Mouse (Mus musculus): ENCODE data around the gene Grhpr. TPM values are rescaled to one million over a fixed set of nuclear protein-coding genes. Genes with fewer than 3 reads are reported as not detected.

Grhpr gene
- polyA plus RNA-seq, 1 experiment, result 99.0 TPM

- H3K27me3 ChIP-seq (replicated peaks), result no peaks in the 10 kb centered on the region
- H3K4me3 ChIP-seq (replicated peaks), result peak overlapping the region; percentile 93
- peaks cover 38% of the 10 kb centered on the region for H3K4me1 ChIP-seq
- TF ChIP-seq FLI1 (IDR thresholded peaks at IDR 0.05; ENCODE audit: low read length) (no peak), GATA1 (IDR thresholded peaks at IDR 0.05; ENCODE audit: borderline replicate concordance, low read length) (no peak)
- peaks cover 7% of the 10 kb centered on the region for H3K36me3 ChIP-seq (replicated peaks; ENCODE audit: low read length)
- no peaks in the 10 kb centered on the region for H3K9me3 ChIP-seq
Observed at GRCm38 (mm10) chr4:45011581-45012104, 30.4 kb downstream of the Grhpr start.

- no peaks in the 10 kb centered on the region for H3K9me3 ChIP-seq
- peaks cover 40% of the 10 kb centered on the region for H3K4me1 ChIP-seq
- peaks cover 7% of the 10 kb centered on the region for H3K36me3 ChIP-seq (replicated peaks; ENCODE audit: low read length)
- peak within 1 kb of the TSS; percentile 93 for H3K4me3 ChIP-seq (replicated peaks)
- no peak for TF ChIP-seq FLI1 (IDR thresholded peaks at IDR 0.05; ENCODE audit: low read length)
- no peak for TF ChIP-seq GATA1 (IDR thresholded peaks at IDR 0.05; ENCODE audit: borderline replicate concordance, low read length)
- no peaks in the 10 kb centered on the region for H3K27me3 ChIP-seq (replicated peaks)
Observed at GRCm38 (mm10) chr4:45012105-45012975, 31.1 kb downstream of the Grhpr start, which contains the start of gene Zbtb5. Zbtb5 (minus strand) TSS chr4:45012412.

- TF ChIP-seq GATA1 (IDR thresholded peaks at IDR 0.05; ENCODE audit: borderline replicate concordance, low read length) (no peak), FLI1 (IDR thresholded peaks at IDR 0.05; ENCODE audit: low read length) (no peak)
- Histone ChIP-seq H3K36me3 (replicated peaks; ENCODE audit: low read length) (peaks cover 7% of the 10 kb centered on the region), H3K9me3 (no peaks in the 10 kb centered on the region)
Observed at GRCm38 (mm10) chr4:45013031-45013431, 31.8 kb downstream of the Grhpr start.

DNA sequence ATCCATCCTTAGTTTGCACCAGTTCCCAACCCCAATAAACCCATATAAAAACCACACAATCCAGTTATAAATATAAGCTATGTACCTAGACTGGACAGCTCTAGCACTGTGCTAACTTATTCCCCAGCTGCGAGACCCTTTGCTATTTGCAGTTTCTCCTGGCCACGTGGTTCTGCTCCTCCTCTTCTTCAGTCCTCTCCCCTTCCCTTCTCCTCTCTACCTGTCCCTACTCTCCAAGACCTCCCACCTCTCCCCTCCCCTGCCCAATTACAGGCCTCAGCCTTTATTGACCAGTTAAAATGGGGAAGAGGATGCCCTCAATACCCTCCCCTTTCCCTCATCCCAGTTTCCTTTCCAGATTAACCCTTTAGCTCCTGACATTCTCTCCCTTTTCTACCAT lies 32.3 kb downstream of the Grhpr start:
- Histone ChIP-seq H3K36me3 (replicated peaks; ENCODE audit: low read length) (peaks cover 7% of the 10 kb centered on the region), H3K4me3 (replicated peaks) (peak overlapping the region; percentile 93), H3K9me3 (no peaks in the 10 kb centered on the region), H3K27me3 (replicated peaks) (no peaks in the 10 kb centered on the region), H3K4me1 (peaks cover 46% of the 10 kb centered on the region)
- no peak for TF ChIP-seq GATA1 (IDR thresholded peaks at IDR 0.05; ENCODE audit: borderline replicate concordance, low read length)
- no peak for TF ChIP-seq FLI1 (IDR thresholded peaks at IDR 0.05; ENCODE audit: low read length)

More at GRCm38 (mm10) chr4:45013031-45013431, 31.8 kb downstream of the Grhpr start:
- no peaks in the 10 kb centered on the region for H3K27me3 ChIP-seq (replicated peaks)
- peaks cover 43% of the 10 kb centered on the region for H3K4me1 ChIP-seq
- H3K4me3 ChIP-seq (replicated peaks), result peak overlapping the region; percentile 93

DNA sequence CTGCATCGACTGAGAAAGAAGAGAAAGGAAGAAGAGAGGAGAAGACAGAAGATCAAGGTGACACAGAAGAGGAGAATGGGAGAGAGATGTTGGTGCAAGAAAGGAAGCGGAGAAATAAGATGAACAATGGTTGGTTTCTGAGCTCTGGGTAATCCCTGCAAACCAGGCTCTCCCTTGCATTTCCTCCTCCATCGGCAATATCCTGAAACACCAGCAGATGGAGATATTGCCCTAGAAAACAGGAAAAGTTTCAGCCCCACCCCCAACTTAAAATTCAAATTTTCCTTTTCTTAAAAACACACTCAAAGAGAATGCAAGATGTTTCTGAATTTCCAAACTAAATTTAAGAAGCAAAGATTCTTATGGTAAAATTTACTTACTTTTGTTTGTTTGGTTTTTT lies 34.4 kb downstream of the Grhpr start:
- peak overlapping the region; percentile 56 for H3K4me3 ChIP-seq (replicated peaks)
- H3K36me3 ChIP-seq (replicated peaks; ENCODE audit: low read length), result peaks cover 6% of the 10 kb centered on the region
- peaks cover 57% of the 10 kb centered on the region for H3K4me1 ChIP-seq
- H3K9me3 ChIP-seq, result no peaks in the 10 kb centered on the region
- no peaks in the 10 kb centered on the region for H3K27me3 ChIP-seq (replicated peaks)
- no peak for TF ChIP-seq GATA1 (IDR thresholded peaks at IDR 0.05; ENCODE audit: borderline replicate concordance, low read length)
- no peak for TF ChIP-seq FLI1 (IDR thresholded peaks at IDR 0.05; ENCODE audit: low read length)

- H3K27me3 ChIP-seq (replicated peaks), result no peaks in the 10 kb centered on the region
- H3K9me3 ChIP-seq, result no peaks in the 10 kb centered on the region
- peaks cover 31% of the 10 kb centered on the region for H3K36me3 ChIP-seq (replicated peaks; ENCODE audit: low read length)
- H3K4me3 ChIP-seq (replicated peaks), result peak within 1 kb of the TSS; percentile 99
- peaks cover 56% of the 10 kb centered on the region for H3K4me1 ChIP-seq
- TF ChIP-seq GATA1 (IDR thresholded peaks at IDR 0.05; ENCODE audit: borderline replicate concordance, low read length) (no peak), FLI1 (IDR thresholded peaks at IDR 0.05; ENCODE audit: low read length) (no peak)
Observed at GRCm38 (mm10) chr4:45018452-45018980, 37.3 kb downstream of the Grhpr start, which contains the start of gene Polr1e. Polr1e (plus strand) TSS chr4:45018583.

- peak overlapping the region; percentile 99 for H3K4me3 ChIP-seq (replicated peaks)
- H3K36me3 ChIP-seq (replicated peaks; ENCODE audit: low read length), result peaks cover 35% of the 10 kb centered on the region
- H3K4me1 ChIP-seq, result peaks cover 51% of the 10 kb centered on the region
- TF ChIP-seq FLI1 (IDR thresholded peaks at IDR 0.05; ENCODE audit: low read length) (no peak), GATA1 (IDR thresholded peaks at IDR 0.05; ENCODE audit: borderline replicate concordance, low read length) (no peak)
- no peaks in the 10 kb centered on the region for H3K9me3 ChIP-seq
- H3K27me3 ChIP-seq (replicated peaks), result no peaks in the 10 kb centered on the region
Observed at GRCm38 (mm10) chr4:45019009-45019408, 37.8 kb downstream of the Grhpr start.

GRCm38 (mm10) chr4:45026459-45026858 lies 45.3 kb downstream of the Grhpr start:
- Histone ChIP-seq H3K36me3 (replicated peaks; ENCODE audit: low read length) (peaks cover 95% of the 10 kb centered on the region), H3K9me3 (no peaks in the 10 kb centered on the region), H3K4me1 (peaks cover 13% of the 10 kb centered on the region), H3K4me3 (replicated peaks) (no peak overlapping the region), H3K27me3 (replicated peaks) (no peaks in the 10 kb centered on the region)
- no peak for TF ChIP-seq FLI1 (IDR thresholded peaks at IDR 0.05; ENCODE audit: low read length)
- TF ChIP-seq GATA1 (IDR thresholded peaks at IDR 0.05; ENCODE audit: borderline replicate concordance, low read length), result no peak

GRCm38 (mm10) chr4:45032586-45032985 lies 51.4 kb downstream of the Grhpr start:
- H3K9me3 ChIP-seq, result no peaks in the 10 kb centered on the region
- peak overlapping the region; percentile 62 for H3K4me3 ChIP-seq (replicated peaks)
- H3K36me3 ChIP-seq (replicated peaks; ENCODE audit: low read length), result peaks cover 66% of the 10 kb centered on the region
- TF ChIP-seq FLI1 (IDR thresholded peaks at IDR 0.05; ENCODE audit: low read length), result no peak
- TF ChIP-seq GATA1 (IDR thresholded peaks at IDR 0.05; ENCODE audit: borderline replicate concordance, low read length), result no peak
- peaks cover 2% of the 10 kb centered on the region for H3K27me3 ChIP-seq (replicated peaks)
- peaks cover 65% of the 10 kb centered on the region for H3K4me1 ChIP-seq

All from megakaryocyte, embryonic 14.5 days (primary cell).